Mouse (Mus musculus) monocyte, adult 5-6 weeks (primary cell): ENCODE measurements around the gene Atxn1l. TPM values are rescaled to one million over a fixed set of nuclear protein-coding genes. Genes with fewer than 3 reads are reported as not detected.

Experiments
- ATAC-seq: fragments of 153-309, 156-312 bp; replicated peaks from 2 replicates; pipeline ENCODE4 v1.8.0; 2017; ENCODE audit warnings: mild to moderate bottlenecking; ENCODE audit not compliant: low TSS enrichment, insufficient number of reproducible peaks, severe bottlenecking, poor library complexity, low FRiP score
- total RNA-seq: library from RNA; stranded (forward); fragments of 200-1000, 200-491, 200-594 nt; gene quantifications from 3 replicates; pipeline ENCODE4 v1.2.3, GENCODE M21; 2017

Atxn1l gene
- total RNA-seq, 1 experiment from 2014 or later, result 20.6 TPM

DNA sequence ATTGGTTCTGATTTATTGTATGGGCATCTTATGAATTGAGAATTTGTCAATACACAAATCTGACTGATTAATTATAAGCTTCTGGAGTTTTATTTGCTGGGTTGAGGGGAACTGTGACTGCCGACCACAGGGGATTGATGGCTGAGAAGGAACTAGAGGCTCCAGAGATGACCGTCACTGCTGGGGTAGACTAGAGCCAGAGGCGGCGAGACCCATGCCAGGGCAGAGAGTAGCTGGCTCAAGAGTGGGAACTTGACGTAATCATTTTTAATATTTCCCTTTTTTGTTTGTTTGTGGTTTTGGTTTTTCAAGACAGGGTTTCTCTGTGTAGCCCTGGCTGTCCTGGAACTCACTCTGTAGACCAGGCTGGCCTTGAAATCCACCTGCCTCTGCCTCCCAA lies 50.3 kb downstream of the Atxn1l start:
- ATAC-seq, result peak; percentile 77; the same call in 1 of the 2 replicates

DNA sequence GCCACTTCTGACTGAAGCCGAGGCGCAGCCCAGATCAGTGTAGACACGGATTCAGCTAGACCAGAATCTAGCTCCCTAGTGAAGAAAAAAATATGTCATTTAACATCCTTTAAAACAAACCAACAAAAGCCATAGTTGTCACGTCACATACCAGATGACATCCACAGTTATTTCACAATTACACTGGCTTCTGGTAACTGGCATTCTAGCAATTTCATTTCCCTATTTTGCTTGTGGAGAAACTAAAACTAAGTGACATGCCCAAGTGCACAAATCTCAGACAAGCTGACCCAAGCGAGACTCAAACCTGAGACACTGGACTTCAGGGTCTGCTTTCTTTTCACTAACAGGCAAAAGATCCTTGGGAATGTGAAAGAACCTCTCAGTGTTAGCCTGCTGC lies 55.4 kb downstream of the Atxn1l start:
- peak; percentile 84 for ATAC-seq

DNA sequence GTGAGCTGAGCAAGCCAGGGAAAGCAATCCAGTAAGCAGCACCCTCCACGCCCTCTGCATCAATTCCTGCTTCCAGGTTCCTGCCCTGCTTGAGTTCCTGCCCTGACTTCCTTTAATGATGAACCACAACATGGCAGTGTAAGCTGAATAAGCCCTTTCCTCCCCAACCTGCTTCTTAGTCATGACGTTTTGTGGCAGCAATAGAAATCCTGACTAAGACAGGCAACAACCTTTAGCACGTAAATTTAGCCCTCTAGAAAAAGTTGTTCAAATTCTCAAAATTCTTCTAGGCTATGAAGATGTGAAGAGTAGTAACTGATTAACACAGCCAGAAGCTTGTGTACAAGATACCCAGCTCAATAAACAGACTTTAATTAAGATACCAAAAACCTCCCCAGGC lies 56.0 kb downstream of the Atxn1l start:
- no peak for ATAC-seq

Other genes with a start within 250 kb of the Atxn1l start
- 0.38 to 1.2 TPM in 2 of 3 replicates, not detected in the other for gene Pmfbp1, start 243.7 kb downstream of the Atxn1l start, total RNA-seq
- gene Dhx38, start 171.9 kb downstream of the Atxn1l start, total RNA-seq, result 89.8 to 95.4 TPM (median 90.7 TPM) in 3 replicates
- gene Txnl4b, start 171.8 kb downstream of the Atxn1l start, total RNA-seq, result 8.9 to 10.1 TPM (median 9.8 TPM) in 3 replicates
- 90.5 to 206 TPM (median 128 TPM) in 3 replicates for gene Hp, start 158.6 kb downstream of the Atxn1l start, total RNA-seq
- 6.1 to 12.4 TPM (median 11.2 TPM) in 3 replicates for gene Dhodh, start 129.1 kb downstream of the Atxn1l start, total RNA-seq
- 1.1 TPM in 1 of 3 replicates, not detected in the others for gene Pkd1l3, start 123.2 kb downstream of the Atxn1l start, total RNA-seq
- gene Ist1, start 44.5 kb downstream of the Atxn1l start, total RNA-seq, result 139 to 149 TPM (median 144 TPM) in 3 replicates
- gene Zfp821, start 32.2 kb downstream of the Atxn1l start, total RNA-seq, result 12.7 to 16.6 TPM (median 16.3 TPM) in 3 replicates
- gene Ap1g1, start 40.8 kb upstream of the Atxn1l start, total RNA-seq, result 56.2 to 94.9 TPM (median 71.5 TPM) in 3 replicates
- gene Phlpp2, start 130.8 kb upstream of the Atxn1l start, total RNA-seq, result 7.3 to 11.4 TPM (median 9.1 TPM) in 3 replicates
- not detected in 3 replicates for gene Marveld3, start 224.5 kb upstream of the Atxn1l start, total RNA-seq